Mouse (Mus musculus): ENCODE results near the gene Amz1. TPM values are rescaled to one million over a fixed set of nuclear protein-coding genes. Genes with fewer than 3 reads are reported as not detected.

Gene Amz1
- polyA plus RNA-seq, 1 experiment: not detected

GRCm38 (mm10) chr5:140710315-140710714 is 13.6 kb upstream of the Amz1 start:
- H3K36me3 ChIP-seq (ENCODE audit: control insufficient read depth): peaks cover 59% of the 10 kb centered on the region
- no peaks in the 10 kb centered on the region for H3K27me3 ChIP-seq (ENCODE audit: control insufficient read depth)
- no peaks in the 10 kb centered on the region for H3K9me3 ChIP-seq (ENCODE audit: control insufficient read depth, low read length)
- peaks cover 13% of the 10 kb centered on the region for H3K4me1 ChIP-seq (ENCODE audit: control insufficient read depth)
- no peak for TF ChIP-seq TAL1 (IDR thresholded peaks at IDR 0.05; ENCODE audit: low read length)
- TF ChIP-seq GATA1 (IDR thresholded peaks at IDR 0.05; ENCODE audit: low read length): no peak
- H3K4me3 ChIP-seq (replicated peaks): no peak overlapping the region

DNA sequence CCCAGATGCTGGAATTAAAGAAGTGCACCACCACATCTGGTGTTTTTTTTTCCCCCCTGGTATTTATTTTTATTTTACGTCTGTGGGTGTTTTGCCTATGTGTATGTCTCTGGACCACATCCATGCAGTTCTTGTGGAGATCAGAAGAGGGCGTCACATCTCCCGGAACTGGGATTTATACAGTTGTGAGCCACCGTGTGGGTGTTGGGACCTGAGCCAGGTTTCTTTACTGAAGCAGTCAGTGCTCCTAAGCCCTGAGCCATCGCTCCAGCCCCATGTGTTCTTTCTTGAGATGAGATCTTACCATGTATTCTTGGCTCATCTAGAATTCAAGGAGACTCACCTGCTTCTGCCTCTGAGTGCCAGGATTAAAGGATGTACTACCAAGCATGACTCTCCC is 12.9 kb upstream of the Amz1 start:
- H3K27me3 ChIP-seq (ENCODE audit: control insufficient read depth): no peaks in the 10 kb centered on the region
- H3K9me3 ChIP-seq (ENCODE audit: control insufficient read depth, low read length): no peaks in the 10 kb centered on the region
- TF ChIP-seq GATA1 (IDR thresholded peaks at IDR 0.05; ENCODE audit: low read length) (no peak), TAL1 (IDR thresholded peaks at IDR 0.05; ENCODE audit: low read length) (no peak)
- H3K4me1 ChIP-seq (ENCODE audit: control insufficient read depth): peaks cover 6% of the 10 kb centered on the region
- peaks cover 65% of the 10 kb centered on the region for H3K36me3 ChIP-seq (ENCODE audit: control insufficient read depth)
- no peak overlapping the region for H3K4me3 ChIP-seq (replicated peaks)

GRCm38 (mm10) chr5:140720773-140721172 is 3.2 kb upstream of the Amz1 start:
- TF ChIP-seq TAL1 (IDR thresholded peaks at IDR 0.05; ENCODE audit: low read length) (no peak), GATA1 (IDR thresholded peaks at IDR 0.05; ENCODE audit: low read length) (no peak)
- Histone ChIP-seq H3K36me3 (ENCODE audit: control insufficient read depth) (peaks cover 31% of the 10 kb centered on the region), H3K27me3 (ENCODE audit: control insufficient read depth) (no peaks in the 10 kb centered on the region; the same call in 1 of the 2 replicates), H3K4me1 (ENCODE audit: control insufficient read depth) (no peaks in the 10 kb centered on the region; the same call in 1 of the 2 replicates), H3K4me3 (replicated peaks) (no peak overlapping the region), H3K9me3 (ENCODE audit: control insufficient read depth, low read length) (no peaks in the 10 kb centered on the region; the same call in 1 of the 2 replicates)

DNA sequence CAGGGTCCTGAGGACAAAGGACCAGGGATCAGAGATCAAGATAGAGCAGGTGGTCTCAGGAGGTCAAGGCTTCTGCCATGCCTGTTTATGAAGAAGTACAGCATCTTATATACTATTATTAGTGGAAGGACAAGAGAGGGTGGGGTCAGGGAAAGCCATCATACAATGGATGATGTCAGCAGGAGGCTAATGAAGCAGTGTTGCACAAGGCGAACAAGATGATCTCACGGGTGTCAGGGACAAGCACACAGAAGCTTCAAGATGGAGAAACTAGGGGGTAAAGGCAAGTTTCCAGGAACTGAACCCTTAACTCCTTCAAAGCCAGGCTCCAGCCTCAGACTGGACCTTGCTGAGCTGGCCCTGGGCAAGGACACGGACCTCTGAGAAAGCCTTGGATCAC is 1.8 kb upstream of the Amz1 start:
- H3K27me3 ChIP-seq (ENCODE audit: control insufficient read depth): no peaks in the 10 kb centered on the region; the same call in 1 of the 2 replicates
- H3K9me3 ChIP-seq (ENCODE audit: control insufficient read depth, low read length): no peaks in the 10 kb centered on the region; the same call in 1 of the 2 replicates
- no peak overlapping the region for H3K4me3 ChIP-seq (replicated peaks)
- peaks cover 7% of the 10 kb centered on the region for H3K4me1 ChIP-seq (ENCODE audit: control insufficient read depth)
- peaks cover 18% of the 10 kb centered on the region for H3K36me3 ChIP-seq (ENCODE audit: control insufficient read depth)
- TF ChIP-seq GATA1 (IDR thresholded peaks at IDR 0.05; ENCODE audit: low read length): no peak
- no peak for TF ChIP-seq TAL1 (IDR thresholded peaks at IDR 0.05; ENCODE audit: low read length)

DNA sequence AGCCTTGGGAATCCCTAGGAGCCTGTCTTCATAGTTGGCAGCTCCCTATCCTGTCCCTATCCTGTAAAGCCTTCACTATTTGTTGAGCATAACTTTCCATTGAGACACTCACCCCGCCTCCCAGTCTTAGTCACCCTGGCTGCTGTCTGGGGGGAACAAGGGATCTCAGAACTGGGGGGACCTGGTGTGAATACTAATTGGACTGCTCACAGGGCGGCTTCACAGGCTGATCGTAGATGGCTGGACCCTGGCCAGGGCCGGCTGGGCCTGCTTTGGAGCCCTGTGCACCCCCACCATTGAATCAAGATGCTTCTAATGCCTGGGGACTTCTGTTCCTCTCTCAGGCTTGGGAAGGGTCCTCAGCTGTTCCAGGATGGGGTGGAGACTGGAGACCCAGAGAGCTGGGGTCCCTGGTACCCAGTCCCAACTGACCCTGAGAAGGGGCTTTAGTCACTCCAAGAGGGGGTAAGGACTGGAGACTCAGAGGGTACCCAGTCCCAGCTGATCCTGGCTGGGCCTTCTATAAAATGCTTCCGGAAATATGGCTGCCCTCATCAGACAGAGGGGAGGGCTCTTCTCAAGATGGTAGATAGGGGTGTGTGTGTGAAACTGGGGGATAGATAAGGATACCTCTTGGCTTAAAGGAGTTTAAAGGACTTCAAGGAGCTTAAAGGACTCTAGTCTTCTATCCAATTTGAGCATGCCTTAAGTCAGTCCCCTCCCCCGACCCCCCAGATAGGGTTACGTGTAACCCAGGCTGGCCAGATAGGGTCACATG is 2.3 kb downstream of the Amz1 start:
- no peaks in the 10 kb centered on the region; the same call in 1 of the 2 replicates for H3K27me3 ChIP-seq (ENCODE audit: control insufficient read depth)
- H3K4me3 ChIP-seq (replicated peaks): no peak overlapping the region
- no peaks in the 10 kb centered on the region for H3K36me3 ChIP-seq (ENCODE audit: control insufficient read depth)
- no peaks in the 10 kb centered on the region for H3K9me3 ChIP-seq (ENCODE audit: control insufficient read depth, low read length)
- H3K4me1 ChIP-seq (ENCODE audit: control insufficient read depth): peaks cover 9% of the 10 kb centered on the region
- TF ChIP-seq GATA1 (IDR thresholded peaks at IDR 0.05; ENCODE audit: low read length): no peak
- TF ChIP-seq TAL1 (IDR thresholded peaks at IDR 0.05; ENCODE audit: low read length): no peak

DNA sequence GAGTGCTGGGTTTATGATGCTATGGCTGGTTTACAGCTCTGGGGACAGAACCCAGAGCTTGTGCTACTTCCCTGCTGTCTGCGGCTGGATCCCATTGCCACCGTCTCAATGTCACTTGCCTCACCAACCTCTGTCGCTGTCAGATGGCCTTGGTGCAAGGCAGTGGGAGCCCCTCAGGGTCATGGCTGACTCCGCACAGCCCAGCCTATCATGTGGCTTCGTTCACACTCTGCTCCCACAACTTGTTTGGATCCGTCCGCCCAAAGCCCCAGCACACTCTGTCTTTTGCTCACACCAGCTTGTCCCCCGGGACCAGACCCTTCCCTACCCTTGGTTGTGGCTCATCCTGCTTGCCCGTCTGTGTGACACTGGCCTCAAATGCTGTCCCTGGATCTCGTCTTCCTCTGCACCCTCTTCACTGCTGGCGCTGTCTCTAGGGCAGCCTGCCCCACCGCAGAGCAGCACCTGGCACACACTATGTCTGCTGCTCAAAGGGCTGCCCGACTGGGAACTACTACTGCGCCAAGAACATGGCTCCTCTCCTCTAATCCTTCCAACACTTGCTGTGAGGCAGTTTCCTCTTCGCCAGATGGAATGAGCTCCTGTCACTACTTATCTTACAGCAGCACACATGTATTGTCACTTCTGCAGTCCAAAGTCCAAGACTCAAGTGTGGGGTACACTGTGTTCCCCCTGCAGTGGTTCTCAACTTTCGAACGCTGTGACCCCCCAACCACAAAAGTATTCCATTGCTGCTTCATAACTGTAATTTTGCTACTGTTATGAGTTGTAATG is 3.2 kb downstream of the Amz1 start:
- Histone ChIP-seq H3K36me3 (ENCODE audit: control insufficient read depth) (no peaks in the 10 kb centered on the region), H3K4me1 (ENCODE audit: control insufficient read depth) (peaks cover 9% of the 10 kb centered on the region), H3K9me3 (ENCODE audit: control insufficient read depth, low read length) (no peaks in the 10 kb centered on the region), H3K4me3 (replicated peaks) (no peak overlapping the region), H3K27me3 (ENCODE audit: control insufficient read depth) (no peaks in the 10 kb centered on the region; the same call in 1 of the 2 replicates)
- TF ChIP-seq GATA1 (IDR thresholded peaks at IDR 0.05; ENCODE audit: low read length) (no peak), TAL1 (IDR thresholded peaks at IDR 0.05; ENCODE audit: low read length) (no peak)

DNA sequence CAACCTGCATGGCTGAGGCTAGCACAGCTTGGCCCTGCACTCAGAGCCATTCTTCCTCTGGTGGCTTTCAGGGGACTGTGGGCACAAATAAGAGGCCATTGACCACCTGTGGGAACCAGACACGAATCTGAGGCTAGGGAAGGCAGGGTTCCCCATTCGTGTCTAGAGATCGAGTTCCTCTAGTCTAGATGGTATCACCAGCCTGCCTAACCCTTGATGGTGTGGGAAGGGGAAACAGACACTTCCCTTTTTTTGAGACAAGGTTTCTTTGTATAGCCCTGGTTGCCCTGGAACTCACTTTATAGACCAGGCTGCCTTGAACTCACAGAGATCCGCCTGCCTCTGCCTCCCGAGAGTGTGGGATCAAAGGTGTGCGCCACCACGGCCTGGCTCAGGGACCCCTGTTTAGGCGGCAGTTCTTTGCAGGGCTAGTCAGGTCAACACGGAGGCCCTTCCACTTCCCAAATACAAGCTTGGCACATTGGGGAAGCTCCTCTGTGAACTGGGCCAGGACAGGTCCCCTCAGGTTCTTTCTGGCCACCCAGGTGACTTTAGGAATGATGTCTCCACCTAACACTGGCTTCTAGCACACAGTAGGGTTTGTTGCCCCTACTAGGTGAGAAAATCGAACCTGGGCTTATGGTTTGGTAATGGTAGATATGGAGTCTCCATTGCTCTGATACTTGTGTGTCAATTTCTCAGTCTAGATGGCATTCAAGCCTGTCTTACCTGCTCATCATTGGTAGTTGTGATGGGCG is 7.3 kb downstream of the Amz1 start:
- Histone ChIP-seq H3K4me1 (ENCODE audit: control insufficient read depth) (peaks cover 12% of the 10 kb centered on the region), H3K9me3 (ENCODE audit: control insufficient read depth, low read length) (no peaks in the 10 kb centered on the region), H3K36me3 (ENCODE audit: control insufficient read depth) (no peaks in the 10 kb centered on the region), H3K27me3 (ENCODE audit: control insufficient read depth) (peaks cover 28% of the 10 kb centered on the region), H3K4me3 (replicated peaks) (no peak overlapping the region)
- TF ChIP-seq GATA1 (IDR thresholded peaks at IDR 0.05; ENCODE audit: low read length) (no peak), TAL1 (IDR thresholded peaks at IDR 0.05; ENCODE audit: low read length) (no peak)

DNA sequence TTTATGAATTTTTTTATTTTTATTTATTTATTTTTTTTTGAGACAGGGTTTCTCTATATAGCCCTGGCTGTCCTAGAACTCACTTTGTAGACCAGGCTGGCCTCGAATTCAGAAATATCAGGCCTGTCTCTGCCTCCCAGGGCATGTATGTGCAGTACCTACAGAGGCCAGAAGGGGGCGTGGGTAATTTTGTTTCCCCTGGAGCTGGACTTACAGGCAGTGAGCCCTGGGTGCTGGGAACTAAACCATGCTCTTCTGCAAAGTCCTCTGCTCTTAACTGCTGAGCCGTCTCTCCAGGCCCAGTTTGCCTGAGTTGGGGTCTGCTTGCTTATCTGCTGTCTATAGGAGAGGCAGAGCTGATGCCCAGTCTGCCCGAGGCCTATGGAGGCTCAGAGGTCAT is 8.3 kb downstream of the Amz1 start:
- no peaks in the 10 kb centered on the region for H3K36me3 ChIP-seq (ENCODE audit: control insufficient read depth)
- TF ChIP-seq GATA1 (IDR thresholded peaks at IDR 0.05; ENCODE audit: low read length): no peak
- TF ChIP-seq TAL1 (IDR thresholded peaks at IDR 0.05; ENCODE audit: low read length): no peak
- H3K4me3 ChIP-seq (replicated peaks): no peak overlapping the region
- no peaks in the 10 kb centered on the region for H3K9me3 ChIP-seq (ENCODE audit: control insufficient read depth, low read length)
- H3K4me1 ChIP-seq (ENCODE audit: control insufficient read depth): peaks cover 5% of the 10 kb centered on the region
- peaks cover 37% of the 10 kb centered on the region for H3K27me3 ChIP-seq (ENCODE audit: control insufficient read depth)
